Mouse (Mus musculus) intestine, embryonic 15.5 days (tissue): ENCODE measurements around the gene Gm1527. TPM values are rescaled to one million over a fixed set of nuclear protein-coding genes. Genes with fewer than 3 reads are reported as not detected.
"Not testable (repeated sequence)": the region's sequence is repeated elsewhere in the genome, so short reads cannot be mapped to it uniquely, and the experiment has no call there.

Experiments used
- ATAC-seq: fragments of 200-750 bp; cut with Nextera tagmentation; 2 replicates; pipeline ENCODE4 v1.8.0; 2017; ENCODE audit warnings: moderate TSS enrichment, moderate library complexity
- H3K27ac ChIP-seq: fragments of 300-500 bp; sonication (generic); 2 replicates; pipeline ENCODE4 v1.5.1; 2015; ENCODE audit warnings: mild to moderate bottlenecking, inconsistent platforms
- H3K27me3 ChIP-seq: fragments of 300-500 bp; sonication (generic); replicated peaks from 2 replicates; pipeline ENCODE4 v1.6.1; 2015; ENCODE audit warnings: inconsistent platforms
- H3K36me3 ChIP-seq: fragments of 300-500 bp; sonication (generic); 2 replicates; pipeline ENCODE4 v1.6.1; 2015; ENCODE audit warnings: inconsistent platforms
- H3K4me1 ChIP-seq: fragments of 300-500 bp; sonication (generic); replicated peaks from 2 replicates; pipeline ENCODE4 v1.6.1; 2015; ENCODE audit warnings: inconsistent platforms
- H3K4me2 ChIP-seq: fragments of 300-500 bp; sonication (generic); replicated peaks from 2 replicates; pipeline ENCODE4 v1.6.1; 2015; ENCODE audit warnings: mild to moderate bottlenecking, inconsistent platforms
- H3K4me3 ChIP-seq: fragments of 300-500 bp; sonication (generic); replicated peaks from 2 replicates; pipeline ENCODE4 v1.5.1; 2015; ENCODE audit warnings: inconsistent platforms
- H3K9ac ChIP-seq: fragments of 300-500 bp; sonication (generic); 2 replicates; pipeline ENCODE4 v1.6.1; 2015; ENCODE audit warnings: inconsistent platforms
- H3K9me3 ChIP-seq: fragments of 300-500 bp; sonication (generic); 2 replicates; pipeline ENCODE4 v1.6.1; 2016; ENCODE audit warnings: inconsistent platforms
- WGBS: fragments of 180-500 bp; shearing (Covaris S2); methylation state at CpG from one replicate; pipeline ENCODE4 v1.1.7; 2015; 5-methylcytosine and 5-hydroxymethylcytosine counted together
- polyA plus RNA-seq: library from polyadenylated mRNA; unstranded; fragments of >200 nt; fragmentation: Nextera tagmentation; extraction: Ambion mirVana; gene quantifications from 2 replicates; pipeline ENCODE4 v1.2.1, GENCODE M21; 2015

The Gm1527 gene
- not detected in 2 replicates for polyA plus RNA-seq

GRCm38 (mm10) chr3:28892317-28892716 is at the start of gene Gm1527:
Gene Gm1527, plus strand, starts transcription at chr3:28892617.
- no peak for ATAC-seq
- Histone ChIP-seq H3K9ac (no peak within 1 kb of the TSS), H3K4me2 (no peak within 1 kb of the TSS), H3K4me1 (no peaks in the 10 kb centered on the region), H3K27me3 (no peaks in the 10 kb centered on the region), H3K4me3 (no peak within 1 kb of the TSS), H3K27ac (no peak within 1 kb of the TSS), H3K36me3 (no peaks in the 10 kb centered on the region), H3K9me3 (no peaks in the 10 kb centered on the region)
- WGBS, result 38% methylated on average over 1 of the region's 1 CpGs

GRCm38 (mm10) chr3:28843231-28843630 is 49.2 kb upstream of the Gm1527 start:
- no peak overlapping the region for H3K4me3 ChIP-seq
- ATAC-seq, result no peak
- no peaks in the 10 kb centered on the region for H3K27me3 ChIP-seq
- no peaks in the 10 kb centered on the region for H3K36me3 ChIP-seq
- H3K4me2 ChIP-seq, result no peak overlapping the region
- 46% methylated on average over 8 of the region's 8 CpGs for WGBS
- H3K27ac ChIP-seq, result no peak overlapping the region
- no peaks in the 10 kb centered on the region for H3K9me3 ChIP-seq
- H3K9ac ChIP-seq, result no peak overlapping the region
- H3K4me1 ChIP-seq, result no peaks in the 10 kb centered on the region

- Histone ChIP-seq H3K27ac (no peak overlapping the region), H3K9ac (no peak overlapping the region), H3K27me3 (no peaks in the 10 kb centered on the region), H3K4me1 (no peaks in the 10 kb centered on the region), H3K36me3 (no peaks in the 10 kb centered on the region), H3K9me3 (no peaks in the 10 kb centered on the region), H3K4me2 (no peak overlapping the region), H3K4me3 (no peak overlapping the region)
- ATAC-seq, result no peak
Measured at GRCm38 (mm10) chr3:28847115-28847514, 45.3 kb upstream of the Gm1527 start.

GRCm38 (mm10) chr3:28852174-28852573 is 40.2 kb upstream of the Gm1527 start:
- H3K9ac ChIP-seq, H3K4me1 ChIP-seq, ATAC-seq, H3K27me3 ChIP-seq, H3K36me3 ChIP-seq, H3K9me3 ChIP-seq, H3K4me2 ChIP-seq, H3K4me3 ChIP-seq, H3K27ac ChIP-seq: not testable (repeated sequence)
- WGBS, result 87% methylated on average over 3 of the region's 3 CpGs

- not testable (repeated sequence) for H3K4me3 ChIP-seq, H3K27ac ChIP-seq, H3K4me1 ChIP-seq, H3K9me3 ChIP-seq, ATAC-seq, H3K27me3 ChIP-seq, H3K36me3 ChIP-seq, H3K9ac ChIP-seq, H3K4me2 ChIP-seq
Measured at GRCm38 (mm10) chr3:28859630-28860392, 32.6 kb upstream of the Gm1527 start.

GRCm38 (mm10) chr3:28896966-28897365 is 4.5 kb downstream of the Gm1527 start:
- ATAC-seq, H3K36me3 ChIP-seq, H3K4me3 ChIP-seq, H3K4me1 ChIP-seq, H3K27ac ChIP-seq, H3K9ac ChIP-seq, H3K9me3 ChIP-seq, H3K4me2 ChIP-seq, H3K27me3 ChIP-seq: not testable (repeated sequence)
- 53% methylated on average over 6 of the region's 6 CpGs for WGBS

GRCm38 (mm10) chr3:28965931-28966330 is 73.5 kb downstream of the Gm1527 start:
- Histone ChIP-seq H3K36me3 (no peaks in the 10 kb centered on the region), H3K4me3 (no peak overlapping the region), H3K9me3 (no peaks in the 10 kb centered on the region), H3K4me2 (no peak overlapping the region), H3K27ac (no peak overlapping the region), H3K4me1 (no peaks in the 10 kb centered on the region), H3K27me3 (no peaks in the 10 kb centered on the region), H3K9ac (no peak overlapping the region)
- ATAC-seq, result no peak
- WGBS, result 89% methylated on average over 2 of the region's 2 CpGs

GRCm38 (mm10) chr3:28968851-28969250 is 76.4 kb downstream of the Gm1527 start:
- WGBS, result 0% methylated on average over 4 of the region's 4 CpGs
- 0 out of 2 replicates have a peak, but pooled peaks have one; percentile 31 for ATAC-seq
- Histone ChIP-seq H3K9ac (no peak overlapping the region), H3K27me3 (no peaks in the 10 kb centered on the region), H3K36me3 (no peaks in the 10 kb centered on the region), H3K4me1 (no peaks in the 10 kb centered on the region), H3K4me2 (no peak overlapping the region), H3K27ac (no peak overlapping the region), H3K9me3 (no peaks in the 10 kb centered on the region), H3K4me3 (no peak overlapping the region)

Other genes with a start within 250 kb of the Gm1527 start
- 6.4 and 7.8 TPM in 2 replicates for gene Slc2a2, start 194.7 kb upstream of the Gm1527 start, polyA plus RNA-seq
- 3.8 and 4.9 TPM in 2 replicates for gene Eif5a2, start 111.3 kb upstream of the Gm1527 start, polyA plus RNA-seq
- gene Rpl22l1, start 87.2 kb upstream of the Gm1527 start, polyA plus RNA-seq, result 398 and 497 TPM in 2 replicates
- 0.30 and 0.38 TPM in 2 replicates for gene Egfem1, start 189.4 kb downstream of the Gm1527 start, polyA plus RNA-seq